Mouse (Mus musculus): ENCODE results near the gene Arpc4.
"Not testable (repeated sequence)": the region's sequence is repeated elsewhere in the genome, so short reads cannot be mapped to it uniquely, and the experiment has no call there.

The Arpc4 gene

DNA sequence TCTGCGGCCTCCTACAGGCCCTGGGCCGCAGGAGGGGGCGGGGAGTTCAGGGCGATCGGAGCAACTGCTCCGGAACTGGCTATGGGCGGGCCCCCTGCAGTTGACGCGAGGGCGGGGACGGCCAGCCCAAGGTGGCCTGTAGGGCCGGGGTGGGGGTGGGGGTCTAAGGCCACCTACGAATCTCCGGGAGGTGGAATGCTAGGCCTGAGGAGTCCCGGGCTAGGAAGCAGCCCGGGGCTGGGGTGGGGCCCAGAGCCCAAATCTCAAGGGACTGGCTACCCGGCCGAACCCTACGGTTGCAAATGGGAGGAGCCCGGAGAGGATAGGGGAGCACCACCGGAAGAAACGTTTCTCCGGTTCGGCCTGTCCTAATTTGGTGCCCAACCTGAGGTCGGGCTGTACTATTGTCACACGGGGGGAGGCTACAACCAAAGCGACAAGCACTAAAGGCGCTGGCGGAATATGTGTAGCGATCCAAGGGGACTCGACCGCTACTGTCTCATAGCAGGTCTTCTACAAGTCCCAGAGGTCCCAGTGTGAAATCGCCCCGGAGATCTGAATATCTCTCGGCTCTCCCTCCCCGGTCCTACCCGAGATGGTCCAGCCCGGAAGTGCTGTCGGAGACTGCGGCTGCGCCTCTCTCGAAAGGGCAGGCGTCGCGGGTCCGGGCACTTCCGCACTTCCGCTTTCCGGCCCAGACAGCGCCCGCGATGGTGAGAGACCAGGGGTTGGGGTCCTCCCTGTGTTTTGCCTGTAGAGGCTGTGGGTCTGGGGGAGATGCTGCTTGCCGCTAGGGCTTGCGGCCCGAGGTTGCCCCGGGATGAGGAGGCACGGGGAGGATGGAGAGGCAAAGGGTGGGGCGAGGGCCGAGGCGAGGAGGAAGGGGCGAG lies at the start of gene Arpc4, which contains the start of gene Tada3:
TSS of gene Arpc4 (plus strand) at position 620 of the 890 bp plus-strand sequence.
TSS of gene Tada3 (minus strand) at position 388 of the 890 bp plus-strand sequence.
- peak; percentile 94 for DNase-seq

DNA sequence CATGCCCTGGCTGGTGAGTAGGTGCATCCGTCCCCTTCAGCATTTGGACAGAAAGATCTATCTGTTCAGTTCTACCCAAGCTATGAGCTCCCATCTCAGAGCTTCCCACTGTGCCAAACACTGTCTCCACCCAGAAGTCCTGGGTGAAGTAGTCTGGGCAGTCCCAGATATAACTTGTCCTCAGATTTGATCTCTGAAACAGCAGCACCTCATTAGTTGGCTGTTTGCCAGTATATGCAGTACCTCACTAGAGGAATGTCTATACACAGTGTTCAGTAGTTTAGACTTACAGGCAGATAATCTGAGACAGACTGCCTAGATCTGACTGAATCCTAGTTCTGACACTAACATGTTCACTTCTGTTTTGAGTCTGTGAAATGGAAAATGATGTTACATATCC lies 48.5 kb upstream of the Arpc4 start:
- no peak for DNase-seq

DNA sequence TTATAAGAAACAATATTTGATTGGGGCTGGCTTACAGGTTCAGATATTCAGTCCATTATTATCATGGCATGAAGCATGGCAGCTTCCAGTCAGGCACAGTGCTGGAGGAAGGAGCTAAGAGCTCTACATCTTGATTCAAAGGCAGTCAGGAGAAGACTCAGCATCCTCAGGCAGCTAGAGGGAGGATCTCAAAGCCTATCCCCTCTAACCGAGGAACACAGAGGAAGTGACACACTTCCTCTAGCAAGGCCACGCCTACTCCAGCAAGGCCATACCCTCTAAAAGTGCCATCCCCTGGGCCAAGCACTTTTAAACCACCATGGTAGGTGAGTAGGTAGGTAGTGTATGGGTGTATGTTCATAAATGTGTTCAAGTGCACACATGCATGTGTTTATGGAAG lies 47.4 kb upstream of the Arpc4 start:
- peak; percentile 49 for DNase-seq

DNA sequence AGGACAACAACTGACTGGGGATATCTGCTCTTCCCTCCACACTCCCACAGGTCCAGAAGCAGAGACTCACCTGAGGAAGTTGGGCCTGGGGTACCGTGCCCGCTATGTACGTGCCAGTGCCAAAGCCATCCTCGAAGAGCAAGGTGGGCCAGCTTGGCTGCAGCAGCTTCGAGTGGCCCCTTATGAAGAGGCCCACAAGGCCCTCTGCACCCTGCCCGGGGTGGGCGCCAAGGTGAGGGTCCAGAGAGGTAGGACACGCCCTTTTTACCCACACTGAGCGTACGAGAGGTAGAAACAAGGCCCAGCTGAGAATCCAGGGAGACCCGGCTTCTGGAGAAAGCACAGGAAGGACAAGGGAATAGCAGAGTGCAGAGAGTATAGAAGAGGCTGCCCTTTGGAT lies 46.2 kb upstream of the Arpc4 start:
- no peak for DNase-seq

DNA sequence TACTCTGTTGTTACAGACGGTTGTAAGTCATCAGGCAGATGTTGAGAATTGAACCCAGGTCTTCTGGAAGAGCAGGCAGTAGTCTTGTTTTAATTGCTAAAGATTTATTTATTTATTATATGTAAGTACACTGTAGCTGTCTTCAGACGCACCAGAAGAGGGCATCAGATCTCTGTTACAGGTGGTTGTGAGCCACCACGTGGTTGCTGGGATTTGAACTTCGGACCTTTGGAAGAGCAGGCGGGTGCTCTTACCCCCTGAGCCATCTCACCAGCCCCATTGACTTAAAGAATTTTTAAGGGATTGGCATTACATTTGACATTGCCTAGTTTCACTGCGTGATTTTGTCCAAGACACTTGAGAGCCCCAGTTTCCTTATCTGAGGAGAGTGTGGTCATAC lies 45.2 kb upstream of the Arpc4 start:
- DNase-seq, result not testable (repeated sequence)

DNA sequence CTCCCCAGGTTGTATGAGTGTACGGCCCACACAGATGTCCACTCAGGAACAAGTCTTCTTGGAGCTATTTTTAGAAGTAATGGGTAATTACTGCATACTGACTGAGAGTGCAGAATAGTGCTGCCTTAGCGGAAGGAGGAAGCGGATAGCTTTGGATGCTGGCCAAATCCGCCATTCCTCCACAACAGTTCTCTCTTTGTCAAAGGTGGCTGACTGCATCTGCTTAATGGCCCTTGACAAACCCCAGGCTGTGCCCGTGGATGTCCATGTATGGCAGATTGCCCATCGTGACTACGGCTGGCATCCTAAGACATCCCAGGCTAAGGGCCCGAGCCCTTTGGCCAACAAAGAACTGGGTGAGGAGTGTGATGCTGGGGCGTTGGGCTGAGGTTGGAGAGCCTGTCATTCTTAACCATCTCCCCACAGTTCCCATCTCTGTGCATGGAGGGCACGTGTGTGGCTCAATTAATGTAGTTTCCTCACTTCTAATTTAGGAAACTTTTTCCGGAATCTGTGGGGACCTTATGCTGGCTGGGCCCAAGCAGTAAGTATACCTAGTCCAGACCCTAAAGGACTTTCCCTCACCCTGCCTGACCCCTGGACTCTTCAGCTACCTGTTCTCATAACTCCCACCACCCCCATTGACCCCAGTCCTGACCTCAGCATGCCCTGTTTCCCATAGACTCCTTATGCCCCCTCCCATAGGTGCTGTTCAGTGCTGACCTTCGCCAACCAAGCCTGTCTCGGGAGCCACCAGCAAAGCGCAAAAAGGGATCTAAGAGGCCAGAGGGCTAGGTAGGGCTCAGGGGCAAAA lies 44.6 kb upstream of the Arpc4 start:
- DNase-seq, result no peak

DNA sequence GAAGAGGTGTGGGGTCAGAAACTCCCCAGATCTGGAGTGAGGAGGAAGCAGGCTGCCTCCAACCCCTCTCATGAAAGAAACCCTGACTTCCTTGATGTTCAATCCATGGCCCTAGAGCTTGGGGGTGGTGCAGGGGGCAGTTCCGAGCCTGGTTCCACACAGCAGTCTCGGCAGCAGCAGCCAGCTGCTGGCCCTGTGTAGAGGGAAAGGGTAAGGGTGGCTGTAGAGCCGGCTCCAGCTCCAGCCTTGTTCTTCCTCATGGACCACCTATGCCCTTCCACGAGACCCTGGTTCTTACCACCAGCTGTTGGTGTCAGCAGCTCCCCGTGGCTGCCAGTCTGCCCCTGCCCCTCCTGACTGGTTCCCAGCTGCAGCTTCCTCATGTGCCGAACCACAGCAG lies 43.7 kb upstream of the Arpc4 start:
- DNase-seq, result no peak

DNA sequence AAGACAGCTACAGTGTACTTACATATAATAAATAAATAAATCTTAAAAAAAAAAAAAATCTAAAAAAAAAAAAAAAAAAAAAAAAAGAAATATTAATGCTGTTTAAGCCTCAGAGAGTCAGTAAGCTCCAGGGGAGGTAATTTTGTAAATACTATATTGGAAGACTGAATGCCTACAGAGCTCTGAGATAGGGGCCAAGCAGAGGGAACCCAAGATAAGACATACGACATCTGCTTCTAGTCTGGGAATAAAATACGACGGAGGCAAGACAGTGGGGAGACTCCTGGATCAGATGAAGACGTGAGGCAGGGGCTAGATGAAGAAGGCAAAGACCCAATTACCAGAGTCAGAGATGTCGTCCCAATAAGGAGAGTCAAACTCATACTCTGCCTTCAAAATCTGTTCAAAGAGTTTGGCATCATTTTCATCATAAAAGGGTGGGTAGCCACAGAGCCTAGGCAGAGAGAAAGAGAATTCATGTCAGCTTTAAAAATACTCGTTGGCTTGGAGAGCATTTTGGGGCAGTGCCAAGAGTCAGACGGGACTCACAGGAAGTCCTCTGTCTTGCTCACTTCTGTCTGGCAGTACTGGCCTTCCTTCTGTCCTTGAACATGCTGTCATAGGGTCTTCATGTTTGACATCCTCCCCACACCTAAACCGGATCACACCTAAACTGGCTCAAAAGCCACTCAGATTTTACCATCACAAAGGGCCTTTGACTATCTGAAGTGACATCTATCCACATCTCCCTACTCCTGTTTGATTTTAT lies 40.9 kb upstream of the Arpc4 start:
- no peak for DNase-seq

DNA sequence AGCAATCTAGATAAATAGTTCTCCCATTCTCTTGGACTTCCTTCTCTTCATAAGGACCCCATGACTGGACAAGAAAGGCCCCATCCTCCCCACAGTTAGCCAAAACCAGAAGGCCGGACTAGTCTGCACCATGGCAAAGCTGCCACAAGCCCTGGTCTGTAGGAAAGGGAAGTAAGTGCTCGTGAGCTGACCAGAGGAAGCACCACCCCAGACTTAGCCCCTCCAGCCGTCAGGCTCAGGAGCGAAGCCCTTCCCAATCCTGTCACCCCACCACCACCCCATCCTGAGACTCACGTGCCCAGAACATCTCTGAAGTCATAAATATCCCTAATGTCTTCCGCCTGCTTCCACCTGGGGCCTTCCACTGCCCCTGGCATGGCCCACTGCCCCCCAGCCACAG lies 36.3 kb upstream of the Arpc4 start:
- DNase-seq, result no peak

DNA sequence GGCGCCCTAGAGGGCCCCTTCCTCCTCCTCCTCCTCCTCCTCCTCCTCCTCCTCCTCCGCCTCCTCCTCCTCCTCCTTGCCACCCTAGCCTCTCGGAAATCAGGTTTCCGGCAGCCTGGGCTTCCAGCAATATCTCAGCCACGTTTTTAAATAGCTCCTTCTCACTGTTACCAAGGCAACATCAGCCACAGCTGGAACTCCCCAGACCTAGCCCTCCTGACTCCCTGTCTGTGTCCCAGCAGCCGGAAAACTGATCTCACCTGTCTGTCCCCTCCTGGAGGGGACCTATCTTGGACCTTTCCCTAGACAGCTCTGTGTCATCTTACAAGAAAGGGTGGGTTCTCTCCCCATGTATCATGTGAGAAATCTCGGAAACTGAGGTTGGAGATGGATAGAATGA lies 35.6 kb upstream of the Arpc4 start:
- no peak for DNase-seq

DNA sequence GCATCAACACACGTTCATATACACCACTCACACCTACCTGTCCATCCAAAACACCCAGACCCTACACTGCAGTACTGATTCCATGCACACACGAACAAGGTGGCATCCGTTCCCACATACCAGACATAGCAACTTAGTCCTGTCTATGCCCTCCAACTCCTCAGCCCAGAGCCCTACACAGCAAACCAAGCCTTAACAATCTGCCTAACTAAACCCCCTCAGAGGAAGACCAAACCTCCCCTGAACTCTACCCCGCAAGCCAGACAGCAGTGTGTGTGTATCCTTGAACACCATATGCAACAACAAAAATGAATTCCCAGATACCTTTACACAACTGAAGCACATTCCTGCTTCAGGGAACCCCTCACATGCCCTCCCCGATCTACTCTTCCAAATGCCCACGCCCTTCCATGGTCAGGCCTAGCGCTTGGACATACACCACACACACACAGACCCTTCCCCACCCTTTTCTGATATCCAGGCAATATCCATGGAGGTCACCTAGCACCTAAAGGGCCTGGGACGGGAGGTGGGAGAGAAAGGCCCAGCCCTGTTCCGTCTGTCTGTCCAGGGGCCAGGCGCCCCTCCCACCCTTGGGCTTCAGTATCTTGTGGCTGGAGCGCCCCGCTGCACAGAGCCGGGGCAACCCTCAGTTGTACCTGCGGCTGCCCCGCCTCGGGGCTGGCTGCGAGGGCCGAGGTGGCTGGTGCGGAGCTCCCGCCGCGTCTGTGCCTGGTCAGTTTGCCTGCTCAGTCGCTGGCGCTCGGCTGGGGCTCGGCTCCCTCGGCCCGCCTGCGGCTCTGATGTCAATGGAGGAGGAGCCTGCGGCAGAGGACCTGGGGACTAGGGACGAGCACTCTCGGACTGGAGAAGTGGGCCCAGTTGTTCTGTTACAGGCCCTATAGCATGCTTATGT lies 34.5 kb upstream of the Arpc4 start, which contains the start of gene Camk1:
TSS of gene Camk1 (minus strand) at position 808 of the 916 bp plus-strand sequence.
- peak; percentile 22 for DNase-seq

DNA sequence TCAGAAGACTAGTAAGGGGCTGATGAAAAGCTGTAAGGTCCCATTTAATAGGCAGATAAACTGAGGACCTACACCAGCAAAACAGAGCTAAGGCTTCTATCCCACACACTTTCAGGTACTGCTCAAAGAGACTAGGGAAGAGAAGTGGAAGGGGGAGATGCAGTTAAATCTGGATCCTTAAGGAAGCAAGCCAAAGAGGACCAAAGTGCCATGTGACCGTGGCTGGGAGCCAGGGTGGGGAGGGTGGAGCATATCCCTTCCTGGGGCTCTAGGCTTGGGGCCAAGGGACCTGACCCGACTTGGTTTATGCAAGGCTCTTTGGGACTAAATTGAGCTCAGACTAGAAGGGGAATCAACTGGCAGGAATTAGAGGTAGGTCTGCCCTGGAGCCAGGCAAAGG lies 33.6 kb upstream of the Arpc4 start:
- no peak for DNase-seq

DNA sequence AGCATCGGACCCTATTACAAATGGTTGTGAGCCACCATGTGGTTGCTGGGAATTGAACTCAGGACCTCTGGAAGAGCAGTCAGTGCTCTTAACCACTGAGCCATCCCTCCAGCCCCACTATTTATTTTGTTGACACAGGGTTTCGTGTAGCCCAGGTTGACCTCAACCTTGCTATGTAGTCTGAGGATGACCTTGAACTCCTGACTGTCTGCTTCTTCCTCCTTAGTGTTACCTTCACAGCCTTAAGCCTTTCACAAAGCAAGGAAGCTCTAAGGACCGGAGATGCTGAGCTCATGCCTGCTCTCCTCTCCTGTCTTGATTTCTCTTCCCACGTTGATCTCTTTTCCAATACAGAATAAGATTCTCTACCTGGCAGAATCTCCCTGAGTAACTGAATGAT lies 31.0 kb upstream of the Arpc4 start:
- no peak for DNase-seq

DNA sequence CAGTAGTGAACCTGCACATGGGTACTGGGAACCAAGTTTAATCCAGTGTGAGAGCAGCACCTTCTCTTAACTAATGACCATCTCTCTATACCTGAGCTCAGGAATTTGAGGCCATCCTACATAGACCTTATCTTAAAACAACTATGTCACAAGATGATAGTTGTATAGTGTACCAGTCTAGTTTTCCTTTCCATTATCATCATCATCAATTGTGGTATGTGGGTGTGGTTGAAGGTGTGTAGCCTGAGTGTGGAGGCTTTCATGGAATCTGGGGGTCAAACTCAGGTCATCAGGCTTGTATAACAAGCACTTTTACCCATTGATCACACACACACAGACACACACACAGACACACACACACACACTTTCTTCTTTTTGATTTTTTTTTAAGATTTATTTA lies 27.4 kb upstream of the Arpc4 start:
- DNase-seq, result no peak

DNA sequence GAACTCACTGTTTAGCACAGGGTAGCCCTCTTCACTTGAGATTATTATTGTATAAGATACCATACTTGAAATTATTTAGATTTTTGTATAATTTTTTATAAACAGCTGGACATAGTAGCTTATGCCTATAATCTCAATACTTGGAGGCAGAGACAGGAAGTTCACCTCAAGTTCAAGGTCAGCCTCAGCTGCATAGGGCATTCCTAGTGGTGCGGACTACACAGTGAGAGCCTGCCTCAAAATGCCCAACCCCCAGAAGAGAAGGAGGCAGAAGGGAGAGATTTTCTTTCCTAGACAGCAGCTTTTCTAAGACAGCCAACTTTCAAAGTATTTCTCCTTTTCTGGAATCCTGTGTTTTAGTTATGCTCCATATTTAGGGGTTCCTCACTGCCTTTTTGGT lies 26.8 kb upstream of the Arpc4 start:
- DNase-seq, result no peak

DNA sequence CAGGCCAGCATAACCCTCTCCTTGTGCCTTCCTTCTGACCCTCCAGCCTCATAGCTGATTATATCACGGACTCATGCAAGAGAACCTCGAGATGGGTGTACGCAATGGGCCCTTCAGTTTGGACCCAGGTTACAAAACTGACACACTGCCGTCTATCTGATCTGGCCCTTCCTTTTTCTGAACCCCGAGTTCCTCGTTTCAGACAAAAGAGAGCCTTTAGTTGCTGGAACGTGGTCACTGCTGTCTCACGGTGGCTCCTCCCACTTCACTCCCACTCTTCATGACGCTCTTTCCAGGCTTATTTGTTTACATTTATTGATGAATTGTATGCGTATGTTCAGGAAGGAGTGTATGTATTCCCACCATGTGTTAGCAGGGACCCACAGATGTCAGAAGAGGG lies 26.3 kb upstream of the Arpc4 start:
- DNase-seq, result no peak

DNA sequence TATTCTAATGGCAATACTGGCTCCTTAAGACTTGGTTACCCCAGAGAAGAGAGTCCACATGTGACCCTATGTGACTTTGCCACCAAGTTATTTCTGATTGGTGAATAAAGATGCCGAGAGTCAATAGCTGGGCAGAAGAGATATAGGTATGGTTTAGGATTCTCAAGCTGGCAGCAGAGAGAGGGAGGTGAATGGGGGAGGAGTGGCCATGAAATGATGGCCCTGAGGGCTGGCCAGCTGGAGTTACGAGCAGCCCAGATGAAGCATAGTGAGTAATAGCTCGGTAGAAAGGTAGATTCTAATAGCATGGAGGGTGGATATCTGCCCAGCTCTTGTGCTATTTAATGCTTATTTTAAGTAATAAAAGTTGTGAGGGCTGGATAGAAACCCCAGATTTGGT lies 25.1 kb upstream of the Arpc4 start:
- no peak for DNase-seq

DNA sequence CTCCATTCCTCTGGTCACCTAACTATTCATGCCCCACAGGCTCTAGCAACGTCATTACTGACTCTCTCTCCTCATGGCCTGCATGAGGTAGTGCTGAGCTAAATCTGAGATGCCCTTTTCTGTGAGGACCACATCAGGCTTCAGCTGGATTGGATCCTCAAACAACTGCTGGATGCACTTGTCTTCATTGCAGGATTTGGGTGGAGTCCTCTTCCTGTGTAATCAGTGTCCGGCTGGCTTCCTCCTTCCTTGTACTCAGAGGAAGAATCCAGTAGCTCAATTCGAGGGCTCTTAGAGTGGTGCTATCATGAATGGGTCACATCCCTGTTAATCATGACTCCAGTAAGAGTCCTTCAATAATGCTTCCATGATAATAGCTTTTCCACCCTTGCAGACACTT lies 24.2 kb upstream of the Arpc4 start:
- DNase-seq, result no peak

DNA sequence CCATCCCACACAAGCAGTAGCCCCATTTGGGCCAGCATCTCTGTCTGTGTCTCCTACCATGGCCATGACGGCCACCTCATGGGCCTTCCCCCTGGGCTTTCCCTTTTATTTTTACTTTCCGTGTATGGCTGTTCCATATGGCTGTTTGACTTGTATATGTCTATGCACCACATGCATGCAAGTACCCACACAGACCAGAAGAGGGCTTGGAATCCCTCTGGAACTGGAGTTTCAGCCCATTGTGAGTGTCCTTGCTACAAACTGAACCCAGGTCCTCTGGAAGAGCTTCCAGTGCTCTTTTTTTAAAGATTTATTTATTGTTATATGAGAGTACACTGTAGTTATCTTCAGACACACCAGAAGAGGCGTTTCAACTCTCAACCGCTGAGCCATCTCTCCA lies 16.4 kb upstream of the Arpc4 start:
- DNase-seq, result no peak

DNA sequence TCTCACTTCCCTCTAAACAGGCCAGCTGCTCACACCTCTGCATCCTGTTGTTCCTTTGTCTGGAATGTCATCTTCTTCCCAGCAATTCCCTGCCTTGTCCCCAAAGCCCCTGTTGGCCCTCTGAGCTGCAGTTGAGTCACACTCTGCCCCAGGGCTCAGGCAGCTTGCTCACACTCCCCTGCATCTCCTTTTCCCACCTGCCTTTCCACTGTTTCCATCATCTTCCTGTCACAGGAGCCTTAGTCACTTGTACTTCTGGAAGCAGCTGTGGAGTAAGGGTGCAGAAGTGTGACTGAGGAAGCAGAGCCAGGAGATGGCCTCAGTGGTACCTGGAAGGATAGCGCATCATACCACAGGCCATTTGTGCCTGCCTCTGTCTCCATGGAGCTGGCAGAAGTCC lies 15.7 kb upstream of the Arpc4 start:
- DNase-seq, result no peak

DNA sequence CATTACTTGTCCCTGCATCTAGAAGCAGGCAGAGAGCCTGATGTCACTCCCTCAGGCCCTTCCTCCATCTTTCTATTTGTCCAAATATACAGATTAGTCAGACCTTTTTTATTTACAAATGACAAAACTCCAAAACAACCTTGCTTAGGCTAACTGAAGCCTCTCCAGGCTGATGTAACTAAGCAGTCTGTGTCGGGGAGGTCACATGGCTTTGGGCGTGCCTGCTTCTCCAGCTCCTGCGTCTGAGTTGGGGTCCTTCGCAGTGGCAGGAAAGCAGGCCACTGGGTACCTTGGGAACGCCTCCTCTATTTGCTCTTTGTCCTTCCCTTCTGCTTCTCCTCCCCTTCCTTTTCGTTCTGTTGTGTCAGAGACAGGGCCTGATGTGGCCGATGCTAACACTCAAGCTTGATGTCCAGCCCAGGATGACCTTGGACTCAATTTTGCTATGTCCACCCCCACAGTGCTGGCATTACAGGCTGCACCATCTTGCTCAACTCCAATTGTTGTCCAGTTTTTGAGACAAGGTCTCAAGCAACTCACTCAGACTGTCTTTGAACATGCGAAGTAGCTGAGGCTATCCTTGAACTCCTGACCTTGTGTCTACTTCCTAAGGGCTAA lies 13.3 kb upstream of the Arpc4 start:
- no peak for DNase-seq

DNA sequence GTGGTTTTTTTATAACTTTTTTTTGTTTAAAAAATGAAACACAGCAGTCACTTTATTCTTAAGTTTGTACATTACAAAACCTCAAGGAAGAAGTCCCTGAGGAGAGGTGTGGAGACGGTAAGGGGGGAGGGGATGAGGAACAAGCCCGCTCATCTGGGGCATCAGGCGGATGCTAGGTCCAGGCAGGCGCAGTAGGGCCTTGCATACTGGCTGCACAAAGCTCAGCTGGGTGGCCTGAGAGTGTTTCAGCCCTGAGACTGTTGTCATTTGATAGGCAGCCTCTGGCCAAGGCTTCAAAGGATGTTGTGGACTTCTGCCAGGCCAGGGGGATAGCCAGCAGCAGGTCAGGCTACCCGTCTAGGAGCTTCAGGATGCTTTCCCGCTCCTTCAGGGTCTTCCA lies 11.3 kb upstream of the Arpc4 start:
- no peak for DNase-seq

All from thymus, postnatal 14 days (tissue).